Mouse (Mus musculus) intestine, postnatal 0 days (tissue): ENCODE data around the gene Pla2g2f. TPM values are rescaled to one million over a fixed set of nuclear protein-coding genes. Genes with fewer than 3 reads are reported as not detected.

ENCODE experiments used
- ATAC-seq: fragments of 200-750 bp; cut with Nextera tagmentation; 2 replicates; pipeline ENCODE4 v1.8.0; 2017; ENCODE audit warnings: mild to moderate bottlenecking, moderate TSS enrichment, moderate library complexity
- H3K27ac ChIP-seq: fragments of 300-500 bp; sonication (generic); 2 replicates; pipeline ENCODE4 v1.5.1; 2014; ENCODE audit warnings: mild to moderate bottlenecking, low read depth, low read length, moderate library complexity
- H3K27me3 ChIP-seq: fragments of 300-500 bp; sonication (generic); replicated peaks from 2 replicates; pipeline ENCODE4 v1.6.1; 2014; ENCODE audit warnings: low read length, mixed read lengths; ENCODE audit not compliant: control insufficient read depth, insufficient read depth
- H3K36me3 ChIP-seq: fragments of 300-500 bp; sonication (generic); 2 replicates; pipeline ENCODE4 v1.6.1; 2014; ENCODE audit warnings: mild to moderate bottlenecking, moderate library complexity; ENCODE audit not compliant: control insufficient read depth, insufficient read depth
- H3K4me1 ChIP-seq: fragments of 300-500 bp; sonication (generic); replicated peaks from 2 replicates; pipeline ENCODE4 v1.6.1; 2014; ENCODE audit warnings: antibody characterized with exemption, low read length, mixed read lengths; ENCODE audit not compliant: control insufficient read depth, insufficient read depth
- H3K4me2 ChIP-seq: fragments of 300-500 bp; sonication (generic); replicated peaks from 2 replicates; pipeline ENCODE4 v1.6.1; 2014; ENCODE audit warnings: low read depth, mild to moderate bottlenecking, moderate library complexity
- H3K4me3 ChIP-seq: fragments of 300-500 bp; sonication (generic); 2 replicates; pipeline ENCODE4 v1.5.1; 2014; ENCODE audit warnings: low read depth, low read length
- H3K9ac ChIP-seq: fragments of 300-500 bp; sonication (generic); 2 replicates; pipeline ENCODE4 v1.6.1; 2014; ENCODE audit warnings: mild to moderate bottlenecking, low read depth, low read length
- H3K9me3 ChIP-seq: fragments of 300-500 bp; sonication (generic); 2 replicates; pipeline ENCODE4 v1.6.1; 2016; ENCODE audit warnings: mixed run types; ENCODE audit not compliant: control insufficient read depth
- CTCF ChIP-seq: sonication (generic); IDR thresholded peaks from 2 replicates; pipeline ENCODE4 v1.5.1; 2016; ENCODE audit warnings: low read depth, mild to moderate bottlenecking, control low read depth, antibody characterized with exemption, moderate library complexity
- WGBS: fragments of 180-500 bp; shearing (Covaris S2); extraction: QIAGEN DNeasy Blood & Tissue Kit; methylation state at CpG from one replicate; pipeline ENCODE4 v1.1.7; 2014; 5-methylcytosine and 5-hydroxymethylcytosine counted together
- polyA plus RNA-seq: library from polyadenylated mRNA; unstranded; fragments of >200 nt; fragmentation: Nextera tagmentation; extraction: Ambion mirVana; gene quantifications from 2 replicates; pipeline ENCODE4 v1.2.1, GENCODE M21; 2015

Pla2g2f gene
- polyA plus RNA-seq, 1 experiment from 2014 or later: 0.64 TPM

GRCm38 (mm10) chr4:138800134-138800744 lies 42.8 kb upstream of the Pla2g2f start:
- H3K27ac ChIP-seq: no peak overlapping the region
- ATAC-seq: no peak

GRCm38 (mm10) chr4:138797217-138797570 lies 39.8 kb upstream of the Pla2g2f start:
- H3K27me3 ChIP-seq: no peaks in the 10 kb centered on the region
- H3K4me1 ChIP-seq: no peaks in the 10 kb centered on the region
- no peak overlapping the region for H3K4me2 ChIP-seq
- no peak for ATAC-seq
- H3K27ac ChIP-seq: no peak overlapping the region
- WGBS: 65% methylated on average over 4 of the region's 4 CpGs
- peaks cover 6% of the 10 kb centered on the region; the same call in 1 of the 2 replicates for H3K9me3 ChIP-seq
- H3K36me3 ChIP-seq: no peaks in the 10 kb centered on the region
- H3K9ac ChIP-seq: no peak overlapping the region
- H3K4me3 ChIP-seq: no peak overlapping the region
- no peak for TF ChIP-seq CTCF

More at GRCm38 (mm10) chr4:138800134-138800744, 42.8 kb upstream of the Pla2g2f start:
- no peaks in the 10 kb centered on the region for H3K4me1 ChIP-seq
- 61% methylated on average over 12 of the region's 12 CpGs for WGBS
- 0 out of 2 replicates have a peak overlapping the region, but pooled peaks have one; percentile 6 for H3K4me2 ChIP-seq
- H3K4me3 ChIP-seq: no peak overlapping the region
- TF ChIP-seq CTCF: no peak
- no peaks in the 10 kb centered on the region for H3K36me3 ChIP-seq
- peaks cover 2% of the 10 kb centered on the region; the same call in 1 of the 2 replicates for H3K9me3 ChIP-seq
- no peaks in the 10 kb centered on the region for H3K27me3 ChIP-seq
- H3K9ac ChIP-seq: no peak overlapping the region

- no peaks in the 10 kb centered on the region for H3K4me1 ChIP-seq
- H3K9me3 ChIP-seq: peaks cover 6% of the 10 kb centered on the region; the same call in 1 of the 2 replicates
- no peak overlapping the region for H3K4me3 ChIP-seq
- no peak overlapping the region for H3K9ac ChIP-seq
- ATAC-seq: no peak
- WGBS: 36% methylated on average over 6 of the region's 6 CpGs
- TF ChIP-seq CTCF: no peak
- H3K4me2 ChIP-seq: no peak overlapping the region
- no peak overlapping the region for H3K27ac ChIP-seq
- no peaks in the 10 kb centered on the region for H3K36me3 ChIP-seq
- H3K27me3 ChIP-seq: no peaks in the 10 kb centered on the region
These were observed 39.2 kb upstream of the Pla2g2f start for GRCm38 (mm10) chr4:138796513-138797216.

- no peaks in the 10 kb centered on the region for H3K36me3 ChIP-seq
- WGBS: 91% methylated on average over 6 of the region's 6 CpGs
- TF ChIP-seq CTCF: no peak
These were observed 36.9 kb upstream of the Pla2g2f start for GRCm38 (mm10) chr4:138794344-138794743.

GRCm38 (mm10) chr4:138793276-138793675 lies 35.9 kb upstream of the Pla2g2f start:
- Histone ChIP-seq H3K9me3 (peaks cover 6% of the 10 kb centered on the region; the same call in 1 of the 2 replicates), H3K27me3 (no peaks in the 10 kb centered on the region), H3K27ac (no peak overlapping the region), H3K4me3 (no peak overlapping the region), H3K4me2 (no peak overlapping the region), H3K4me1 (no peaks in the 10 kb centered on the region), H3K9ac (no peak overlapping the region), H3K36me3 (no peaks in the 10 kb centered on the region)
- 64% methylated on average over 2 of the region's 2 CpGs for WGBS
- ATAC-seq: no peak
- peak; percentile 78 for TF ChIP-seq CTCF

More at GRCm38 (mm10) chr4:138794344-138794743, 36.9 kb upstream of the Pla2g2f start:
- ATAC-seq: no peak
- Histone ChIP-seq H3K9me3 (peaks cover 6% of the 10 kb centered on the region; the same call in 1 of the 2 replicates), H3K27me3 (no peaks in the 10 kb centered on the region), H3K4me1 (no peaks in the 10 kb centered on the region), H3K4me2 (no peak overlapping the region), H3K4me3 (no peak overlapping the region), H3K27ac (no peak overlapping the region), H3K9ac (no peak overlapping the region)

- Histone ChIP-seq H3K27me3 (no peaks in the 10 kb centered on the region), H3K36me3 (no peaks in the 10 kb centered on the region), H3K4me3 (no peak overlapping the region), H3K4me2 (no peak overlapping the region), H3K9me3 (peaks cover 6% of the 10 kb centered on the region; the same call in 1 of the 2 replicates), H3K4me1 (no peaks in the 10 kb centered on the region), H3K9ac (no peak overlapping the region), H3K27ac (no peak overlapping the region)
- no peak for TF ChIP-seq CTCF
- ATAC-seq: peak; percentile 61
- WGBS: 13% methylated on average over 9 of the region's 9 CpGs
These were observed 35.2 kb upstream of the Pla2g2f start for GRCm38 (mm10) chr4:138792599-138792998.
